Mouse (Mus musculus) WW6 (cell line): ENCODE results near the gene Prss12.

Experiments
- DNase-seq: peaks from one replicate; pipeline ENCODE4 v3.0.0-alpha.2; 2013; ENCODE audit warnings: low read depth, low spot score

Gene Prss12

DNA sequence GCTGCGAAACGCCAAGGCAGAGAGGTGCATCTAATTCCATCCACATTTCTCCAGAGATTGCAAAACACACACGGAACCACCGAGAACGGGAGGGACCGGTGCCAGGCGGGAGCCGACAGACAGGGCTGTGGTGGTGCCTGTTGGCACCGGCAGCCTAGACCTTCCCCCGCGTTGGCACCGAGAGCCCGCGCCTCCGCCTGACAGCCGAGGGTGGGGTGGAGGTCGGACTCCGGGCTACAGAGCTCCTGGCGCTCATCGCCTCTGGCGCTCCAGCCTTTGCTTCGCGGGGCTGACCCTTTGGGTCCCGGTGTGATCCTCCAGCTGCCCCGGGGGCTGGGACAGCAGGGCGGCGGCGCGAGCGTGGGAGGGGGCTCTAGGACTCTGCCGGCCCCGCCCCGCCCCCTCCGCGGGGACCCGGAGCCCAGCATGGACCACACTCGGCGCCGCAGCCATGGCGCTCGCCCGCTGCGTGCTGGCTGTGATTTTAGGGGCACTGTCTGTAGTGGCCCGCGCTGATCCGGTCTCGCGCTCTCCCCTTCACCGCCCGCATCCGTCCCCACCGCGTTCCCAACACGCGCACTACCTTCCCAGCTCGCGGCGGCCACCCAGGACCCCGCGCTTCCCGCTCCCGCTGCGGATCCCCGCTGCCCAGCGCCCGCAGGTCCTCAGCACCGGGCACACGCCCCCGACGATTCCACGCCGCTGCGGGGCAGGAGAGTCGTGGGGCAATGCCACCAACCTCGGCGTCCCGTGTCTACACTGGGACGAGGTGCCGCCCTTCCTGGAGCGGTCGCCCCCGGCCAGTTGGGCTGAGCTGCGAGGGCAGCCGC, at the start of gene Prss12:
Gene Prss12, plus strand, starts transcription at position 206 of the 830 bp plus-strand sequence.
- no peak for DNase-seq

- DNase-seq, result no peak
These were observed 48.9 kb upstream of the Prss12 start for GRCm38 (mm10) chr3:123397562-123398481.

DNA sequence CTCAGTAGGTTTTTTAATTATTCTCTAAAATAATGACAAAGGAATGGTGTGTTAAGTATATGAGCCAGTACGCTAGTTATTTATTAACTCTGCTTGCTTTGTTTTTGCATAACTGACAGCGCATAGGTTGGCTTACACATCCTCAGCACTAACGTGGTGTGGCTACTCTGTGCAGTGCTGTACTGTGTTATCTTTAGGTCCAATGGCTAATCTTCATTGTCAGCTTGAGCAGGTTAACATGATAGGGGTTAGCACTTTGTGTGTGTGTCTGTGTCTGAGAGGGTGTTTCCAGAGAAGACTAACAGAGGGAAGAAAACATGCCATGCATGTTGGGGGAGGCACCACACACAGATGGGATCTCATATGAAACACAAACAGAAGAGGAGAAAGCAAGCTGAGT, 41.8 kb upstream of the Prss12 start:
- DNase-seq, result no peak

DNA sequence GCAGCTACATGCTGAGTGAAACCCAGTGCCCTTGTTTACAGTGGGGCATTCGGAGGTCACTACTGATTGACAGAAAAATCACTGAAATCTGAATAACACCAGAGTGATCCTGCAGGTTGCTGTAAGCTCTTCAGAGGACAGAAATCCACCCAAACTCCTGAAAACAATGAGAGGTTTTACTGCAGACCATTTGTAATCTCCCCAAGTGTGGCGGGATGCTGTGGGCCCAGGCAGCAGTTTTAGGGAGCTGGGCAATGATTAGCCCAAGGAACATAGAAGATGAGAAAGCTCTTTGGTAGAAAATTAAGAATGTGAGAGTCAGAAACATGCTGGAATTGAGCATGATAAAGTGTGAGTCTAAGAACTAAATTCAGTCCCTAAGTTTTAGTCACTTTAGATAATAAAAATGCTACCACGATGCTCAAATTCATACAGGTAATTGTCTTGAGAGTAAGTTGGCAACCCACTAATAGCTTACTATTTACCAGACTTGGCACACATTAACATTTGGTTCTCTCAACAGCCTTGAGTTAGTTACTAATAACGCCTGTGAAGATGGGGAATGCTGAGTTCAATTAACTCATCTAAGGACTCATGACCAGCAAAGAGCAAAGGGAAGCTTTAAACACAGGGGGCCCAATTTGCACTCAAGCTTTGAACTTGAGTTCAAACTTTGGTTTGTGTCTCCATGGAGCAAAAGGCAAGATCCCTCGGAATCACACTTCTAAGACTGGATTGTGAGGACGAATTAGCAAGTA, 34.7 kb upstream of the Prss12 start:
- no peak for DNase-seq

GRCm38 (mm10) chr3:123413173-123413572, 33.5 kb upstream of the Prss12 start:
- no peak for DNase-seq

GRCm38 (mm10) chr3:123425647-123426046, 21.1 kb upstream of the Prss12 start:
- DNase-seq, result no peak

GRCm38 (mm10) chr3:123428005-123428404, 18.7 kb upstream of the Prss12 start:
- no peak for DNase-seq

GRCm38 (mm10) chr3:123429597-123430458, 16.9 kb upstream of the Prss12 start:
- no peak for DNase-seq

DNA sequence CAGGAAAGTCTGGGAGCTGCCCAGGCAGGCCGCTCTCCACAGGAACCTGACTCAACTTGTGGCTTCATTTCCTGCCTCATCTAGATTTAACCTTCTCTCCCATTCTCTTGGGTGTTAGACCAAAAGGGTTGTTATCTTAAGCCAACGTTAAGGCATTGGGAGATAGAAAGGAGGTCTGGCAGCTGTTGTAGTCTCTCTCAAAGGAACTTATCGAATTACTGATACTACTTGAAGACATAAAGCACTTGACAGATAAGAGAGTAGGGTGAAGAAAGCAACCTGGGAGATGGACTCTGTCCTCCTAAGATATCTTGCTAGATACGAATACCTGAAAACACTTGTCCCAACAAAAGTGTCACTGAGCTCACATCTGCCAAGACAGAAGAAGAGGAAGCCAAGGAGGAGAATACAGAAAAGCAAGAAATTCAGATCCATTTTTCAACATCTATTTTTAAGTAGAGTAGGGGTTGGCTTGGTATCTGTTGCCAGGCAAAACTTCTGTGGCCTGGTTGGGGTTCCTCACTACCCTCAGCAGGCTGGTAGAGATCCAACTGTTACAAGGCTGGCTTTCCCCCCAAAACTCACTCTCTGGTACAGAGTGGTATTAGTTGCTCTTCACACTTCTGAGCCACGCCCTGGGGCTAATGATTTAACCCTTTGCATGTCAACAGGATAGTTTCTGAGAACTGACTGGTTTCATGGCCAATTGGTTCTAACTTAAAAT, 14.6 kb upstream of the Prss12 start:
- no peak for DNase-seq

- no peak for DNase-seq
These were observed 13.4 kb upstream of the Prss12 start for GRCm38 (mm10) chr3:123433362-123433761.

GRCm38 (mm10) chr3:123437608-123438007, 9.1 kb upstream of the Prss12 start:
- no peak for DNase-seq

GRCm38 (mm10) chr3:123440490-123440889, 6.2 kb upstream of the Prss12 start:
- DNase-seq, result no peak

DNA sequence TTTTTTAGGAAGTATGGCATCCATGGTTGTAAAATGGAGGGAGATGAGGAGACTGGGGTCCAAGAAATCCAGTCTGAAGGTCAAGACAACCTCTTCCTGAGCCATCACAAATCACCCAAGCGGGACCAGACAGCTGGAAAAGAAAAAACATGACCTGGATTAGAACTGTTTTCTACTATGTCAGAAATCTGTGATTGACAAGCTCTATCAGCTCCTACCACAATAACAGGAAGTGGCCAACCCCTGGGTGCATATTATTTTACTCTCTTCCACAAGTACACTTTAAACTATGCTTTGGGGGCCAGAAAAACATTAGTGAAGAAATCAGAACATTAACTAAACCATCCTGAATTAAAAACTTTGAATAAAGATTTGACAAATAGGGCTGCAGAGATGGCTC, 2.2 kb upstream of the Prss12 start:
- DNase-seq, result no peak

DNA sequence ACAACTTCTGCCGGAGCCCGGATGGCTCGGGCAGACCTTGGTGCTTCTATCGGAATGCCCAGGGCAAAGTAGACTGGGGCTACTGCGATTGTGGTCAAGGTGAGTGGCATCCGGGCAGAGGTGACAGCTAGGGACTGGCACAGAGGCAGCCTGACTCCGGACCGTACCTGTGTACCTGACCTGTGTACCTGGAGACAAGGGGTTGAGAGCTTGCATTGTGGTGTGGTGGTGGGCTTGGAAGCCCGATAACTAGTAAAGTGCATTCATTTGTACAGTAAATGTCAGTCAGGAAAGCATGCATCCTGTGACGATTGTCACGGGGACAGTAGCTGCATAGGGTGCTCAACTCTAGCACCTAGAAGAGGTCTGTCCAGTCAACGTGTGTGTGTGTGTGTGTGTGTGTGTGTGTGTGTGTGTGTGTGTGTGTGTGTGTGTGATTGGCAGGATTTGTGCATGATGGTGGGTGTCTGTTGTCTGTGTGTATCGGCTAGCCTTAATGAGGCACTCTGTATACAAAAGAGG, 886 bp downstream of the Prss12 start:
- no peak for DNase-seq

GRCm38 (mm10) chr3:123448096-123448495, 1.4 kb downstream of the Prss12 start:
- no peak for DNase-seq

- DNase-seq, result no peak
These were observed 3.4 kb downstream of the Prss12 start for GRCm38 (mm10) chr3:123450107-123450506.

GRCm38 (mm10) chr3:123452904-123453303, 6.2 kb downstream of the Prss12 start:
- DNase-seq, result no peak

GRCm38 (mm10) chr3:123459492-123459891, 12.8 kb downstream of the Prss12 start:
- DNase-seq, result no peak

DNA sequence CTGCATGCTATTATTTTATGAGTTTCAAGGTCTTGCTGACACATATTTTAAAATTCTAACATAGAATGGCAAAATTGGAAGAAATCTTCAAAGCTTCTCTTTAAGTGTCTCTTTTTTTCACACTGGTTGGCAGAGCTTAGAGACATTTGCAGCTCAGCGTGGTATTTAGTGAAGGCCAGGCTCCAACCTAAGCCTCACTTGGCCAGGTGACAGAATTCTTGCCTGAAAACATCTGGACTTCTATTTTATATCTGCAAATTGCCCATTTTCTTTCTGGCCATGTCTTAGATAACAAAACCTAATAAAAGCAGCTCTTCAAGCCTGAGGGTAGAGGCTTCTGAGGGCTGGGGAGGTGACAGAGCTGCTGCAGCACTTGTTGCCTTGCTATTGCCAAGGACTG, 13.7 kb downstream of the Prss12 start:
- no peak for DNase-seq

DNA sequence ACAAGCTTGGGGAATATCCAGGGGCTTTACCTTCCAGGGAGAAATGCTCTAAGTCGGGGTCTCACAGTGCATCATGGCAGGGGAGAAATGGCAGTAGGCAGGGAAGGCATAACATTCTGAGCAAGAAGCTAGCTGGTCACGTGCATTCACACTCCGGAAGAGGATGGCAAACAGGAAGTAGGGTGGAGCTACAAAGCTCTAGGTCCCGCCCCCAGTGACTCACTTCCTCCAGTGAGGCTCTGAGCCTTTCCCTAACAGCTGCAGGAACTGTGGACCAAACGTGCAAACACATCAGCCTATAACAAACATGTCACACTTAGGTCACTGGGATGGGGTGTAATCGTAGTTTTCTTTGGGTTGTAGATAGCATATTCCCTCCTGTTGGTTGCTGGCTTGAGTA, 15.6 kb downstream of the Prss12 start:
- no peak for DNase-seq
